Mouse (Mus musculus) macrophage (primary cell): Measurements from ENCODE around the gene Rtp2. TPM values are rescaled to one million over a fixed set of nuclear protein-coding genes. Genes with fewer than 3 reads are reported as not detected.
"Not testable (repeated sequence)": the region's sequence is repeated elsewhere in the genome, so short reads cannot be mapped to it uniquely, and the experiment has no call there.

ENCODE experiments used
- H3K27ac ChIP-seq: fragments of 350-480 bp; formaldehyde crosslinking; 2 replicates; pipeline ENCODE4 v1.9.0; 2021
- H3K36me3 ChIP-seq: fragments of 350-480 bp; formaldehyde crosslinking; 2 replicates; pipeline ENCODE4 v1.9.0; 2021; ENCODE audit errors: inconsistent target
- H3K4me3 ChIP-seq: fragments of 350-480 bp; formaldehyde crosslinking; 2 replicates; pipeline ENCODE4 v1.9.0; 2021; ENCODE audit errors: inconsistent target
- H3K79me2 ChIP-seq: fragments of 350-480 bp; formaldehyde crosslinking; 2 replicates; pipeline ENCODE4 v1.9.0; 2021; ENCODE audit errors: inconsistent target
- WGBS: methylation state at CpG from one replicate; pipeline ENCODE4 v1.1.7; 2026; ENCODE audit warnings: inconsistent platforms; ENCODE audit not compliant: missing documents; 5-methylcytosine and 5-hydroxymethylcytosine counted together
- polyA plus RNA-seq: library from polyadenylated mRNA; stranded (reverse); fragments of 250-400 nt; gene quantifications from 3 replicates; pipeline ENCODE4 v1.2.4, GENCODE M21; 2018; ENCODE audit warnings: inconsistent platforms

The Rtp2 gene
- polyA plus RNA-seq, 1 experiment from 2014 or later: not detected

- Histone ChIP-seq H3K36me3 (no peaks in the 10 kb centered on the region), H3K79me2 (no peaks in the 10 kb centered on the region), H3K4me3 (no peak overlapping the region), H3K27ac (no peak overlapping the region)
- WGBS: 75% methylated on average over 5 of the region's 5 CpGs
Measured at GRCm38 (mm10) chr16:23921697-23922096, 10.5 kb downstream of the Rtp2 start.

GRCm38 (mm10) chr16:23919418-23919817 lies 12.8 kb downstream of the Rtp2 start:
- WGBS: 85% methylated on average over 2 of the region's 2 CpGs
- H3K27ac ChIP-seq: no peak overlapping the region
- no peaks in the 10 kb centered on the region for H3K79me2 ChIP-seq
- no peak overlapping the region for H3K4me3 ChIP-seq
- H3K36me3 ChIP-seq: no peaks in the 10 kb centered on the region

- no peaks in the 10 kb centered on the region for H3K36me3 ChIP-seq
- no peak overlapping the region for H3K27ac ChIP-seq
- WGBS: 54% methylated on average over 3 of the region's 3 CpGs
- no peak overlapping the region for H3K4me3 ChIP-seq
- H3K79me2 ChIP-seq: no peaks in the 10 kb centered on the region
Measured at GRCm38 (mm10) chr16:23913401-23913800, 18.8 kb downstream of the Rtp2 start.

- H3K79me2 ChIP-seq: no peaks in the 10 kb centered on the region
- H3K4me3 ChIP-seq: no peak overlapping the region
- WGBS: 86% methylated on average over 12 of the region's 13 CpGs
- H3K36me3 ChIP-seq: no peaks in the 10 kb centered on the region
- H3K27ac ChIP-seq: no peak overlapping the region
Measured at GRCm38 (mm10) chr16:23912741-23913140, 19.5 kb downstream of the Rtp2 start.

- not testable (repeated sequence) for H3K27ac ChIP-seq, H3K36me3 ChIP-seq, H3K79me2 ChIP-seq, H3K4me3 ChIP-seq
- WGBS: 73% methylated on average over 2 of the region's 3 CpGs
Measured at GRCm38 (mm10) chr16:23909015-23909354, 23.2 kb downstream of the Rtp2 start.

GRCm38 (mm10) chr16:23908076-23909014 lies 23.8 kb downstream of the Rtp2 start:
- H3K79me2 ChIP-seq, H3K4me3 ChIP-seq, H3K36me3 ChIP-seq, H3K27ac ChIP-seq: not testable (repeated sequence)
- 84% methylated on average over 8 of the region's 9 CpGs for WGBS

- H3K27ac ChIP-seq, H3K4me3 ChIP-seq, H3K79me2 ChIP-seq, H3K36me3 ChIP-seq: not testable (repeated sequence)
- WGBS: 96% methylated on average over 3 of the region's 3 CpGs
Measured at GRCm38 (mm10) chr16:23906586-23906985, 25.6 kb downstream of the Rtp2 start.

- no peaks in the 10 kb centered on the region for H3K79me2 ChIP-seq
- WGBS: 86% methylated on average over 7 of the region's 7 CpGs
- no peaks in the 10 kb centered on the region for H3K36me3 ChIP-seq
- H3K4me3 ChIP-seq: no peak overlapping the region
- no peak overlapping the region for H3K27ac ChIP-seq
Measured at GRCm38 (mm10) chr16:23901411-23901810, 30.8 kb downstream of the Rtp2 start.

GRCm38 (mm10) chr16:23900061-23900460 lies 32.1 kb downstream of the Rtp2 start:
- WGBS: 87% methylated on average over 4 of the region's 4 CpGs
- no peaks in the 10 kb centered on the region for H3K36me3 ChIP-seq
- H3K27ac ChIP-seq: no peak overlapping the region
- no peaks in the 10 kb centered on the region for H3K79me2 ChIP-seq
- H3K4me3 ChIP-seq: no peak overlapping the region

- WGBS: 13% methylated on average over 12 of the region's 12 CpGs
- Histone ChIP-seq H3K27ac (no peak overlapping the region), H3K4me3 (no peak overlapping the region), H3K36me3 (no peaks in the 10 kb centered on the region), H3K79me2 (no peaks in the 10 kb centered on the region)
Measured at GRCm38 (mm10) chr16:23898840-23899239, 33.4 kb downstream of the Rtp2 start.

GRCm38 (mm10) chr16:23897984-23898586 lies 34.1 kb downstream of the Rtp2 start:
- 9% methylated on average over 15 of the region's 15 CpGs for WGBS
- no peak overlapping the region for H3K27ac ChIP-seq
- H3K36me3 ChIP-seq: no peaks in the 10 kb centered on the region
- H3K4me3 ChIP-seq: no peak overlapping the region
- H3K79me2 ChIP-seq: no peaks in the 10 kb centered on the region

- Histone ChIP-seq H3K4me3 (no peak overlapping the region), H3K27ac (no peak overlapping the region), H3K36me3 (no peaks in the 10 kb centered on the region), H3K79me2 (no peaks in the 10 kb centered on the region)
- 20% methylated on average over 5 of the region's 5 CpGs for WGBS
Measured at GRCm38 (mm10) chr16:23897486-23897885, 34.7 kb downstream of the Rtp2 start.

GRCm38 (mm10) chr16:23895135-23895534 lies 37.1 kb downstream of the Rtp2 start:
- Histone ChIP-seq H3K79me2 (no peaks in the 10 kb centered on the region), H3K4me3 (no peak overlapping the region), H3K27ac (no peak overlapping the region), H3K36me3 (no peaks in the 10 kb centered on the region)
- 89% methylated on average over 3 of the region's 3 CpGs for WGBS

GRCm38 (mm10) chr16:23890636-23891035 lies 41.6 kb downstream of the Rtp2 start, which contains the start of gene Sst:
TSS of gene Sst (minus strand) at chr16:23890958.
- Histone ChIP-seq H3K36me3 (no peaks in the 10 kb centered on the region), H3K4me3 (no peak within 1 kb of the TSS), H3K79me2 (no peaks in the 10 kb centered on the region), H3K27ac (no peak within 1 kb of the TSS)
- 14% methylated on average over 26 of the region's 26 CpGs for WGBS

GRCm38 (mm10) chr16:23890151-23890550 lies 42.0 kb downstream of the Rtp2 start:
- Histone ChIP-seq H3K36me3 (no peaks in the 10 kb centered on the region), H3K4me3 (no peak overlapping the region), H3K27ac (no peak overlapping the region), H3K79me2 (no peaks in the 10 kb centered on the region)
- WGBS: 12% methylated on average over 9 of the region's 9 CpGs
